Mouse (Mus musculus) bone marrow, adult 2 months (tissue): ENCODE results near the gene Il1r2. TPM values are rescaled to one million over a fixed set of nuclear protein-coding genes. Genes with fewer than 3 reads are reported as not detected.

Experiments used
- H3K27ac ChIP-seq: fragments of 200-500 bp; 2 replicates; pipeline ENCODE4 v1.5.1; 2012; ENCODE audit warnings: low read depth, mild to moderate bottlenecking, control low read depth, inconsistent platforms, low read length; ENCODE audit not compliant: control insufficient read depth, poor library complexity, insufficient read depth
- H3K4me1 ChIP-seq: fragments of 200-500 bp; 2 replicates; pipeline ENCODE4 v1.6.1; 2011; ENCODE audit warnings: low read length; ENCODE audit not compliant: control insufficient read depth, insufficient read depth
- H3K4me3 ChIP-seq: fragments of 200-500 bp; replicated peaks from 2 replicates; pipeline ENCODE3; 2011; ENCODE audit warnings: mild to moderate bottlenecking, low read depth, low read length, control low read depth; ENCODE audit not compliant: control insufficient read depth
- CTCF ChIP-seq: fragments of 200-500 bp; IDR thresholded peaks from 2 replicates; pipeline ENCODE4 v1.5.1; 2011; ENCODE audit warnings: low read length, control low read depth; ENCODE audit not compliant: control insufficient read depth, insufficient read depth
- POLR2A ChIP-seq: fragments of 200-500 bp; IDR thresholded peaks from 2 replicates; pipeline ENCODE4 v1.6.1; 2011; ENCODE audit warnings: low read depth, mild to moderate bottlenecking, control low read depth, low read length, borderline replicate concordance; ENCODE audit not compliant: control insufficient read depth
- WGBS: fragments of 180-500 bp; shearing (Covaris S2); methylation state at CpG from one replicate; pipeline ENCODE4 v1.1.7; 2018; 5-methylcytosine and 5-hydroxymethylcytosine counted together
- polyA plus RNA-seq: library from polyadenylated mRNA; stranded (reverse); fragments of >200 nt; gene quantifications from 2 replicates; pipeline ENCODE4 v1.2.4, GENCODE M21; 2011; ENCODE audit warnings: low replicate concordance; ENCODE audit not compliant: missing spikeins, insufficient read depth, insufficient read length

Il1r2 gene
- polyA plus RNA-seq, 1 experiment: 36.8 TPM

- WGBS: 22% methylated on average over 7 of the region's 7 CpGs
- Histone ChIP-seq H3K27ac (peak overlapping the region; percentile 12; the same call in 1 of the 2 replicates), H3K4me1 (peaks cover 14% of the 10 kb centered on the region), H3K4me3 (no peak overlapping the region)
- no peak for TF ChIP-seq CTCF
- no peak for TF ChIP-seq POLR2A
Observed at GRCm38 (mm10) chr1:40055051-40055450, 18.8 kb upstream of the Il1r2 start.

GRCm38 (mm10) chr1:40055963-40056362 is 17.9 kb upstream of the Il1r2 start:
- WGBS: 81% methylated on average over 5 of the region's 5 CpGs
- Histone ChIP-seq H3K27ac (no peak overlapping the region), H3K4me3 (no peak overlapping the region), H3K4me1 (peaks cover 11% of the 10 kb centered on the region)
- no peak for TF ChIP-seq CTCF
- no peak for TF ChIP-seq POLR2A

GRCm38 (mm10) chr1:40057351-40057750 is 16.5 kb upstream of the Il1r2 start:
- TF ChIP-seq POLR2A (no peak), CTCF (no peak)
- Histone ChIP-seq H3K4me3 (no peak overlapping the region), H3K4me1 (peaks cover 11% of the 10 kb centered on the region), H3K27ac (no peak overlapping the region)
- 75% methylated on average over 5 of the region's 5 CpGs for WGBS

GRCm38 (mm10) chr1:40058013-40058412 is 15.9 kb upstream of the Il1r2 start:
- peak overlapping the region; percentile 47; the same call in 1 of the 2 replicates for H3K27ac ChIP-seq
- H3K4me3 ChIP-seq: no peak overlapping the region
- TF ChIP-seq CTCF: no peak
- no peak for TF ChIP-seq POLR2A
- WGBS: 55% methylated on average over 11 of the region's 11 CpGs
- peaks cover 11% of the 10 kb centered on the region for H3K4me1 ChIP-seq

DNA sequence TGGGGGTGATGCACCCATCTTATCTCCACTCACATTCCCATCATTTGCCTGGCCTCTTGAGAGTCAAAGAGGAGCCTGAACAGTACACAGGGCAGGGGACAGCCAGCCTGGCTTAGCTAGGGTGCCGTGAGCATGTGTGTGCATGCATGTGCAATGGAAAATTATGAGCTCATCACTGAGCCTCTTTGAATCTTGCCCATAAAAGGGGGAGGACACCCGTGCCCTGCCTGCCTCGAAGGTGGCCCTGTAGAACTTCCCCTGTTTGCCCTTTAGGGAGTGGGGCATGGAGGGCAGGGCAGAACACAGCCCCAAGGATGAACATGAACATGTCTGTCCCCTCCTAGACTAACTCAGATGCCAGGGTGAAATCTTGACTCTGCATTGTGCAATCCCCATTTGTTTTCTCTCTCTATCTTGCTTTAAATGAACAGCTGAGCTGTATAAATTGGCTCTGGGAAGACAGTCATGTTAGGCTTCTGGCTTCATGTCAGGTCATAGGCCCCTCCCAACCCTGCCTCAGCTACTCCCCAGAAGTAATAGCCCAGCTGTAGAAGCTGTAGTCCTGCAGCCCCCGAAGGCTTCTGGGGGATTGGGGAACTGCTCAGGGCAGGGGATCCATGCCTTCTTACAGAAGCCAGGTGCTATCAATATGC is 14.6 kb upstream of the Il1r2 start:
- no peak for TF ChIP-seq CTCF
- TF ChIP-seq POLR2A: no peak
- H3K27ac ChIP-seq: no peak overlapping the region
- 14% methylated on average over 4 of the region's 4 CpGs for WGBS
- H3K4me1 ChIP-seq: peaks cover 11% of the 10 kb centered on the region
- no peak overlapping the region for H3K4me3 ChIP-seq

DNA sequence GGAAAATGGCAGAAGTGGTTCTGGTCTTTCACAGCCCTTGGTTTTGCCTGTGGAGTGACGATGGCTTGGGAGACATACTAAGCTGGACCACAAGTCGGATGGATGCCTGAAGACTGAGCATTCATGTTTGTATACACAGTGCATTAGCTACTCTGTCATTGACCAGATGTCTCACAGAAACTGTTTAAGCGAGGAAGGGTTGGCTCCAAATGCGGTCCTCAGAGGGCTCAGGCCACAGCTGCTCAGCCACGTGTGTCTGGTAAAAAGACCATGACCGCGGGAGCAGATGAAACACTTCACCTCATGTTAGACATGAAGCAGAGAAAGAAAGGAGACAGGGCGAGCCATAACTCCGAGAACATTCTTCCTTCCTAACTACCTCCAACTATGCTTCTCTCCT is 12.5 kb upstream of the Il1r2 start:
- no peak overlapping the region for H3K4me3 ChIP-seq
- H3K4me1 ChIP-seq: peaks cover 10% of the 10 kb centered on the region; the same call in 1 of the 2 replicates
- TF ChIP-seq POLR2A: no peak
- no peak for TF ChIP-seq CTCF
- no peak overlapping the region for H3K27ac ChIP-seq
- 63% methylated on average over 9 of the region's 9 CpGs for WGBS

DNA sequence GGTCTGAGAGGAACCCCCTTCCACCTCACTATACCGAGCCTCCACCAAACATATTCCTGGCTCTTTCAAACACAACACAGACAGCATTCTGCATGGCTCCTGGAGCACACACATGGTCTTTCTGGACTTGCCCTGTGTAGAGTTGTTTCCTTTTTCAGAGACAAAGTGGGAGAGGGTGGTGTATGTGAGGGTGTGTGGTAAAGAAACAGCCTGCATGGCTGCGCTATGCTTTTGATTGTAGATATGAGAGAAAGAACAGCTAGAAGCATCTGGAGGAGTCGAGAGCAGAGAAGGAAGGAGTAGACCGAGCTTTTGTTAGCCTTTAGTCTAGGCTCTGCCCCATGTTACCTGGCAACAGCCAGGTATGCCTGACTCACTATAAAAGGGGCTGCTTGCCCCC is 10.5 kb upstream of the Il1r2 start:
- TF ChIP-seq CTCF (no peak), POLR2A (no peak)
- WGBS: 64% methylated on average over 4 of the region's 4 CpGs
- no peak overlapping the region for H3K27ac ChIP-seq
- no peak overlapping the region for H3K4me3 ChIP-seq
- peaks cover 6% of the 10 kb centered on the region; the same call in 1 of the 2 replicates for H3K4me1 ChIP-seq

GRCm38 (mm10) chr1:40064508-40064907 is 9.4 kb upstream of the Il1r2 start:
- WGBS: 48% methylated on average over 8 of the region's 8 CpGs
- Histone ChIP-seq H3K4me1 (no peaks in the 10 kb centered on the region; the same call in 1 of the 2 replicates), H3K4me3 (no peak overlapping the region), H3K27ac (no peak overlapping the region)
- TF ChIP-seq CTCF (no peak), POLR2A (no peak)
